Mouse (Mus musculus): Measurements from ENCODE around the gene Fam53a.

DNA sequence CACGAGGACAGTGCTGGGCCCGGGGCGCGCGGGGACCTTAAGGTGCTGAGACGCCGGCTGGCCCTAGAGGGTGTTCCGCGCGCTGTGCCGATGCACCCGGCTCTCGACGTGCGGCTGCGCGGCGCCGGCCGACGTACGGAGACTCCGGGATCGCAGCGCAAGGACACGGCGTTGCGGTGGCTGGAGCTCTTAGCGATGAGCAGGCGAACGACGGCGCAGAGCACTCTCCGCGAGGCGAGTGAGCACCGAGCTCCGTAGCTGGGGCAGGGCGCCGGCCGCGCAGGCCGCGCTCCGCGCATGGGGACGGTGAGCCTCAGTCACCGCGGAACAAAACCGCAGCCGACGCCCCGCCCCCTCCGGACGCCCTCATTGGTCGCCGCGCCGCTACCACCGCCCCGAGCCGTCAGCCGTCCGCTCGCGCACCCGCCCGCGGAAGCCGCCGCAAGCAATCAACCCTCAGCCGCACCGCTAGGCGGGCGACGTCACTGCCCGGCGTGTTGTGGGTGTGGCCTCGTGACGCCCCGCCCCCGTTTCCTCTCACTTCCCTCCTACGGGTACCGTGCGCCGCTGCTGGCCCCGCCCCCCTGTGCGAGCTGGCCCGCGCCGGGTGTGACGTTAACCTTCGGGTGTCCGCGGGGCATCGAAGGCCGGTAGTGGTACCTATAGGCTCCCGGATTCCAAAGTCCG is at the start of gene Fam53a, which contains the start of gene Gm9903:
- peak; percentile 24; the same call in 1 of the 2 replicates for TF ChIP-seq CTCF (IDR thresholded peaks at IDR 0.05; ENCODE audit: low read depth)
- TF ChIP-seq EP300 (IDR thresholded peaks at IDR 0.05; ENCODE audit: low read depth): no peak
